Mouse (Mus musculus): ENCODE data around the gene H2-Ob. TPM values are rescaled to one million over a fixed set of nuclear protein-coding genes. Genes with fewer than 3 reads are reported as not detected.
A peak's percentile ranks its signal among the peaks of the same experiment; 100 is the strongest.

H2-Ob gene
- total RNA-seq (2012; rRNA removed) (8.4 and 13.7 TPM in 2 replicates), total RNA-seq (2014; rRNA removed) (31.9 and 39.7 TPM in 2 replicates), polyA plus RNA-seq (2012; ENCODE audit: insufficient read length, low read depth) (19.9 and 27.2 TPM in 2 replicates)

- TF ChIP-seq ZNF384 (IDR thresholded peaks at IDR 0.05; ENCODE audit: low read depth, low read length) = peak; percentile 93
- TF ChIP-seq CHD2 (IDR thresholded peaks at IDR 0.05; ENCODE audit: low read length) = peak; percentile 98
- peak; percentile 39; the same call in 1 of the 2 replicates for TF ChIP-seq ETS1 (conservative IDR thresholded peaks at IDR 0.05; ENCODE audit: low read depth, low read length)
- TF ChIP-seq SIN3A (IDR thresholded peaks at IDR 0.05; ENCODE audit: low read length) = peak; percentile 57; the same call in 1 of the 2 replicates
- no peak for TF ChIP-seq CTCF (conservative IDR thresholded peaks at IDR 0.05 in 1 of 2, IDR thresholded peaks at IDR 0.05 in 1 of 2; ENCODE audit: low read depth in 2 of 2, low read length in 2 of 2)
- 0 out of 2 replicates have a peak, but pooled peaks have one; percentile 9 for TF ChIP-seq IRF4 (IDR thresholded peaks at IDR 0.05; ENCODE audit: low read depth, low read length)
- TF ChIP-seq MAX (IDR thresholded peaks at IDR 0.05; ENCODE audit: low read length) = no peak
- Histone ChIP-seq H3K27me3 (replicated peaks) (no peaks in the 10 kb centered on the region), H3K4me2 (ENCODE audit: insufficient read depth, low read depth, poor library complexity, severe bottlenecking) (peak within 1 kb of the TSS; percentile 77), H3K4me3 (replicated peaks in 1 of 3; ENCODE audit: low read depth in 2 of 3, low read length in 2 of 3, poor library complexity in 1 of 3) (peak within 1 kb of the TSS in 2 of 3 experiments; percentile 56 to 59), H3K9ac (ENCODE audit: insufficient read depth, low read depth) (peak within 1 kb of the TSS; percentile 22; the same call in 1 of the 2 replicates), H3K9me3 (replicated peaks; ENCODE audit: low read length) (peaks cover 10% of the 10 kb centered on the region), H3K27ac (ENCODE audit: insufficient read depth, low read depth) (no peak within 1 kb of the TSS), H3K79me2 (replicated peaks; ENCODE audit: control insufficient read depth, extremely low read depth, insufficient read depth, poor library complexity, severe bottlenecking) (no peaks in the 10 kb centered on the region), H3K4me1 (ENCODE audit: control insufficient read depth in 1 of 2, insufficient read depth in 2 of 2) (peaks cover 0 to 29% of the 10 kb centered on the region in 2 experiments; a peak in 3 of 4 replicates), H3K36me3 (replicated peaks in 1 of 2; ENCODE audit: control insufficient read depth in 1 of 2, insufficient read depth in 1 of 2, low read length in 1 of 2) (peaks cover 0 to 28% of the 10 kb centered on the region in 2 experiments)
- peak; percentile 95 for DNase-seq (ENCODE audit: extremely low read depth)
- dilution Hi-C loops (cut with MboI; ENCODE audit: extremely low pct_ligation_motif_present, extremely low pct_unique_long_range_greater_than_20kb, low sequenced_read_pairs) (no loop called here), in situ Hi-C loops (cut with MboI; ENCODE audit: low pct_ligation_motif_present, low pct_unique_long_range_greater_than_20kb, low sequenced_read_pairs) (no loop called here)
These were observed at the start of gene H2-Ob for GRCm38 (mm10) chr17:34238706-34239105. Gene H2-Ob, plus strand, starts transcription at chr17:34238903.

DNA sequence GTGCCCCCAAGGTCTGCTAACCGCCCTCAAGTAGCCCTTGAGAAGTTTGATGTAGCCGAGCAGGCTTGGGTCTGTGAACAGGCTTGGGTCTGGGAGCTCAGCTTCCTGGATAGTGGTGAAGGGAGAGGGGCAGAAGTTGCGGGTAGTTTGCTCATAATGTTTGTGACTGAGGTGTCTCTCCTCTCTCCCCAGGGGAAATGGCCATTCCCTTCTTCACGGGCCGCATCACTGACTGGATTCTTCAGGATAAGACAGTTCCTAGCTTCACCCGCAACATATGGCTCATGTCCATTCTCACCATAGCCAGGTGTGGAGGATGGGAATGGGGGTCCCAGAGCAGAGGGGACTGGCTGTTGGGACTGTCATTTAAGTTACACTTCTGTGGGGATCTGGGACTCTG lies 49.7 kb upstream of the H2-Ob start:
- no peaks in the 10 kb centered on the region for H3K27me3 ChIP-seq (replicated peaks)
- peak overlapping the region; percentile 94 for H3K9ac ChIP-seq (ENCODE audit: insufficient read depth, low read depth)
- H3K79me2 ChIP-seq (replicated peaks; ENCODE audit: control insufficient read depth, extremely low read depth, insufficient read depth, poor library complexity, severe bottlenecking) = peaks cover 88% of the 10 kb centered on the region
- TF ChIP-seq POLR2A (IDR thresholded peaks at IDR 0.05; ENCODE audit: low read depth, low read length) (peak; percentile 9; the same call in 1 of the 2 replicates), NRF1 (IDR thresholded peaks at IDR 0.05; ENCODE audit: low read depth, low read length) (no peak), JUND (conservative IDR thresholded peaks at IDR 0.05; ENCODE audit: low read depth, low read length) (no peak)
- peak overlapping the region; percentile 92 for H3K4me2 ChIP-seq (ENCODE audit: insufficient read depth, low read depth, poor library complexity, severe bottlenecking)
- H3K27ac ChIP-seq (ENCODE audit: insufficient read depth, low read depth) = peak overlapping the region; percentile 30
- peak overlapping the region; percentile 52 to 98 (median 81) for H3K4me3 ChIP-seq (replicated peaks in 1 of 3; ENCODE audit: low read depth in 2 of 3, low read length in 2 of 3, poor library complexity in 1 of 3)
- dilution Hi-C loops (cut with MboI; ENCODE audit: extremely low pct_ligation_motif_present, extremely low pct_unique_long_range_greater_than_20kb, low sequenced_read_pairs) = no loop called here
- DNase-seq (ENCODE audit: extremely low read depth) = no peak
- peaks cover 27 to 59% of the 10 kb centered on the region in 2 experiments for H3K4me1 ChIP-seq (ENCODE audit: control insufficient read depth in 1 of 2, insufficient read depth in 2 of 2)
- no peaks in the 10 kb centered on the region for H3K9me3 ChIP-seq (replicated peaks; ENCODE audit: low read length)
- H3K36me3 ChIP-seq (replicated peaks in 1 of 2; ENCODE audit: control insufficient read depth in 1 of 2, insufficient read depth in 1 of 2, low read length in 1 of 2) = peaks cover 45 to 61% of the 10 kb centered on the region in 2 experiments
- in situ Hi-C loops (cut with MboI; ENCODE audit: low pct_ligation_motif_present, low pct_unique_long_range_greater_than_20kb, low sequenced_read_pairs) = no loop called here

- no peak for DNase-seq (ENCODE audit: extremely low read depth)
- no peaks in the 10 kb centered on the region for H3K9me3 ChIP-seq (replicated peaks; ENCODE audit: low read length)
- H3K4me2 ChIP-seq (ENCODE audit: insufficient read depth, low read depth, poor library complexity, severe bottlenecking) = no peak overlapping the region; the same call in 1 of the 2 replicates
- TF ChIP-seq POLR2AphosphoS2 (IDR thresholded peaks at IDR 0.05; ENCODE audit: low read depth, low read length) (peak; percentile 65; the same call in 1 of the 2 replicates), GABPA (IDR thresholded peaks at IDR 0.05; ENCODE audit: insufficient replicate concordance, low read depth, low read length) (no peak)
- peaks cover 70% of the 10 kb centered on the region for H3K79me2 ChIP-seq (replicated peaks; ENCODE audit: control insufficient read depth, extremely low read depth, insufficient read depth, poor library complexity, severe bottlenecking)
- no peaks in the 10 kb centered on the region for H3K27me3 ChIP-seq (replicated peaks)
- dilution Hi-C loops (cut with MboI; ENCODE audit: extremely low pct_ligation_motif_present, extremely low pct_unique_long_range_greater_than_20kb, low sequenced_read_pairs) (no loop called here), in situ Hi-C loops (cut with MboI; ENCODE audit: low pct_ligation_motif_present, low pct_unique_long_range_greater_than_20kb, low sequenced_read_pairs) (no loop called here)
- no peak overlapping the region for H3K27ac ChIP-seq (ENCODE audit: insufficient read depth, low read depth)
- H3K4me1 ChIP-seq (ENCODE audit: control insufficient read depth in 1 of 2, insufficient read depth in 2 of 2) = peaks cover 32 to 72% of the 10 kb centered on the region in 2 experiments
- peaks cover 60 to 76% of the 10 kb centered on the region in 2 experiments for H3K36me3 ChIP-seq (replicated peaks in 1 of 2; ENCODE audit: control insufficient read depth in 1 of 2, insufficient read depth in 1 of 2, low read length in 1 of 2)
- H3K4me3 ChIP-seq (replicated peaks in 1 of 3; ENCODE audit: low read depth in 2 of 3, low read length in 2 of 3, poor library complexity in 1 of 3) = no peak overlapping the region
- H3K9ac ChIP-seq (ENCODE audit: insufficient read depth, low read depth) = no peak overlapping the region
These were observed 45.9 kb upstream of the H2-Ob start for GRCm38 (mm10) chr17:34192852-34193251.

All from CH12.LX (cell line).